Mouse (Mus musculus) CH12.LX (cell line): ENCODE data around the gene Runx2. TPM values are rescaled to one million over a fixed set of nuclear protein-coding genes. Genes with fewer than 3 reads are reported as not detected.

Source experiments
- DNase-seq: peaks from one replicate; pipeline ENCODE4 v3.0.0-alpha.2; 2013; ENCODE audit errors: extremely low read depth
- H3K27ac ChIP-seq: 2 replicates; pipeline ENCODE4 v1.5.1; 2012; ENCODE audit warnings: low read depth, mild to moderate bottlenecking, control low read depth, moderate library complexity; ENCODE audit not compliant: insufficient read depth
- H3K27me3 ChIP-seq: replicated peaks from 2 replicates; pipeline ENCODE3; 2012; ENCODE audit warnings: inconsistent platforms
- H3K36me3 ChIP-seq, 2 experiments: replicated peaks in 1 of 2; 2 replicates each; pipeline versions ENCODE3 to v1.6.1; 2012; ENCODE audit warnings: inconsistent platforms in 1 of 2, low read length in 1 of 2, mild to moderate bottlenecking in 1 of 2, mixed read lengths in 1 of 2, moderate library complexity in 1 of 2; ENCODE audit not compliant: control insufficient read depth in 1 of 2, insufficient read depth in 1 of 2
- H3K4me1 ChIP-seq, 2 experiments: 2 replicates each; pipeline ENCODE4 v1.6.1; 2012; ENCODE audit warnings: inconsistent platforms in 1 of 2, moderate library complexity in 1 of 2; ENCODE audit not compliant: insufficient read depth in 2 of 2, control insufficient read depth in 1 of 2
- H3K4me2 ChIP-seq: 2 replicates; pipeline ENCODE4 v1.6.1; 2012; ENCODE audit warnings: low read depth, mild to moderate bottlenecking, control low read depth; ENCODE audit not compliant: poor library complexity, insufficient read depth, severe bottlenecking
- H3K4me3 ChIP-seq, 3 experiments: fragments of 150-350 bp in 1 of 3; sonication (generic) in 1 of 3; replicated peaks in 1 of 3; 2 replicates each; pipeline versions ENCODE3 to v1.5.1; 2011 to 2012; ENCODE audit warnings: low read depth in 2 of 3, low read length in 2 of 3, mild to moderate bottlenecking in 2 of 3, moderate library complexity in 2 of 3, control low read depth in 1 of 3, improper control_type of control experiment in 1 of 3, inconsistent platforms in 1 of 3, mixed read lengths in 1 of 3; ENCODE audit not compliant: poor library complexity in 1 of 3
- H3K79me2 ChIP-seq: replicated peaks from 2 replicates; pipeline ENCODE4 v1.6.1; 2012; ENCODE audit warnings: mild to moderate bottlenecking, moderate library complexity; ENCODE audit not compliant: control insufficient read depth, poor library complexity, insufficient read depth, severe bottlenecking; ENCODE audit errors: extremely low read depth
- H3K9ac ChIP-seq: 2 replicates; pipeline ENCODE4 v1.6.1; 2012; ENCODE audit warnings: low read depth, mild to moderate bottlenecking, control low read depth, moderate library complexity; ENCODE audit not compliant: insufficient read depth
- H3K9me3 ChIP-seq: replicated peaks from 2 replicates; pipeline ENCODE3; 2012; ENCODE audit warnings: low read length, inconsistent platforms, mixed read lengths
- CHD1 ChIP-seq: IDR thresholded peaks from 2 replicates; pipeline ENCODE4 v1.6.1; 2012; ENCODE audit warnings: low read depth, low read length, improper control_type of control experiment, inconsistent platforms
- CHD2 ChIP-seq: IDR thresholded peaks from 2 replicates; pipeline ENCODE4 v1.6.1; 2011; ENCODE audit warnings: low read length, improper control_type of control experiment
- ELF1 ChIP-seq: IDR thresholded peaks from 2 replicates; pipeline ENCODE4 v1.6.1; 2014; ENCODE audit warnings: low read depth, mild to moderate bottlenecking, inconsistent platforms, low read length, improper control_type of control experiment
- ETS1 ChIP-seq: conservative IDR thresholded peaks from 2 replicates; pipeline ENCODE4 v1.6.1; 2012; ENCODE audit warnings: low read depth, mild to moderate bottlenecking, inconsistent platforms, low read length, improper control_type of control experiment, moderate library complexity
- HCFC1 ChIP-seq: IDR thresholded peaks from 2 replicates; pipeline ENCODE4 v1.6.1; 2012; ENCODE audit warnings: low read depth, mild to moderate bottlenecking, inconsistent platforms, low read length, improper control_type of control experiment
- JUN ChIP-seq: IDR thresholded peaks from 2 replicates; pipeline ENCODE4 v1.6.1; 2011; ENCODE audit warnings: low read depth, mild to moderate bottlenecking, low read length, improper control_type of control experiment, moderate library complexity; ENCODE audit not compliant: insufficient read depth
- JUND ChIP-seq: conservative IDR thresholded peaks from 2 replicates; pipeline ENCODE4 v1.6.1; 2011; ENCODE audit warnings: low read depth, low read length, improper control_type of control experiment
- KAT2A ChIP-seq: IDR thresholded peaks from 2 replicates; pipeline ENCODE4 v1.6.1; 2012; ENCODE audit warnings: low read length, improper control_type of control experiment, inconsistent platforms; ENCODE audit not compliant: insufficient replicate concordance
- MAFK ChIP-seq: IDR thresholded peaks from 2 replicates; pipeline ENCODE4 v1.6.1; 2011; ENCODE audit warnings: low read length, improper control_type of control experiment; ENCODE audit not compliant: insufficient replicate concordance
- MAZ ChIP-seq: IDR thresholded peaks from 2 replicates; pipeline ENCODE4 v1.6.1; 2012; ENCODE audit warnings: low read depth, mild to moderate bottlenecking, inconsistent platforms, low read length, improper control_type of control experiment, moderate library complexity
- MXI1 ChIP-seq: IDR thresholded peaks from 2 replicates; pipeline ENCODE4 v1.6.1; 2011; ENCODE audit warnings: mild to moderate bottlenecking, low read depth, low read length, improper control_type of control experiment
- MYC ChIP-seq: IDR thresholded peaks from 2 replicates; pipeline ENCODE4 v1.6.1; 2011; ENCODE audit warnings: low read depth, mild to moderate bottlenecking, improper control_type of control experiment, low read length
- NELFE ChIP-seq: IDR thresholded peaks from 2 replicates; pipeline ENCODE4 v1.6.1; 2011; ENCODE audit warnings: low read depth, low read length, improper control_type of control experiment
- POLR2AphosphoS2 ChIP-seq: IDR thresholded peaks from 2 replicates; pipeline ENCODE4 v1.6.1; 2011; ENCODE audit warnings: low read depth, low read length, improper control_type of control experiment
- RAD21 ChIP-seq: IDR thresholded peaks from 2 replicates; pipeline ENCODE4 v1.6.1; 2011; ENCODE audit warnings: low read depth, mild to moderate bottlenecking, low read length, improper control_type of control experiment, moderate library complexity
- RCOR1 ChIP-seq: conservative IDR thresholded peaks from 2 replicates; pipeline ENCODE4 v1.6.1; 2012; ENCODE audit warnings: low read depth, mild to moderate bottlenecking, inconsistent platforms, low read length, improper control_type of control experiment
- SIN3A ChIP-seq: IDR thresholded peaks from 2 replicates; pipeline ENCODE4 v1.6.1; 2012; ENCODE audit warnings: low read length, improper control_type of control experiment, inconsistent platforms
- SMC3 ChIP-seq: IDR thresholded peaks from 2 replicates; pipeline ENCODE4 v1.6.1; 2011; ENCODE audit warnings: low read depth, low read length, improper control_type of control experiment
- TBP ChIP-seq: conservative IDR thresholded peaks from 2 replicates; pipeline ENCODE4 v1.6.1; 2011; ENCODE audit warnings: low read depth, low read length, improper control_type of control experiment
- TCF12 ChIP-seq: IDR thresholded peaks from 2 replicates; pipeline ENCODE4 v1.6.1; 2014; ENCODE audit warnings: low read depth, mild to moderate bottlenecking, inconsistent platforms, low read length, improper control_type of control experiment
- USF2 ChIP-seq: conservative IDR thresholded peaks from 2 replicates; pipeline ENCODE4 v1.6.1; 2011; ENCODE audit warnings: low read depth, low read length, improper control_type of control experiment
- ZMIZ1 ChIP-seq: IDR thresholded peaks from 2 replicates; pipeline ENCODE4 v1.6.1; 2012; ENCODE audit warnings: low read depth, mild to moderate bottlenecking, inconsistent platforms, low read length, improper control_type of control experiment
- ZNF384 ChIP-seq: IDR thresholded peaks from 2 replicates; pipeline ENCODE4 v1.6.1; 2012; ENCODE audit warnings: low read depth, low read length, improper control_type of control experiment, inconsistent platforms
- dilution Hi-C: fragments of 300-500 bp; cut with MboI; formaldehyde crosslinking; loops from 2 replicates; pipeline ENCODE4 v1.14.3; 2020; ENCODE audit warnings: low sequenced_read_pairs; ENCODE audit not compliant: extremely low pct_unique_long_range_greater_than_20kb, extremely low pct_ligation_motif_present
- in situ Hi-C: fragments of 300-500 bp; cut with MboI; formaldehyde crosslinking; loops from 3 replicates; pipeline ENCODE4 v1.14.3; 2019; ENCODE audit warnings: low sequenced_read_pairs, low pct_ligation_motif_present, low pct_unique_long_range_greater_than_20kb, mixed read lengths
- polyA plus RNA-seq: library from polyadenylated mRNA; unstranded; fragments of >175 nt; gene quantifications from 2 replicates; pipeline ENCODE4 v1.2.1, GENCODE M21; 2012; ENCODE audit warnings: low read depth; ENCODE audit not compliant: insufficient read length
- total RNA-seq, 2 experiments: library from RNA; depleted of rRNA; stranded (reverse); fragments of 300-350 nt in 1 of 2; fragments of >200 nt in 1 of 2; gene quantifications; 2 replicates each; pipeline ENCODE4 v1.2.3; 2012 to 2014

Gene Runx2
- total and polyA plus RNA-seq, 3 experiments: 0.70 to 1.4 (median 1.1) TPM

GRCm38 (mm10) chr17:44650431-44650830 is 164.2 kb downstream of the Runx2 start:
- Histone ChIP-seq H3K4me3 (no peak overlapping the region), H3K36me3 (no peaks in the 10 kb centered on the region), H3K9me3 (no peaks in the 10 kb centered on the region), H3K27ac (no peak overlapping the region), H3K27me3 (no peaks in the 10 kb centered on the region), H3K9ac (no peak overlapping the region), H3K79me2 (no peaks in the 10 kb centered on the region), H3K4me2 (no peak overlapping the region), H3K4me1 (peaks cover 7 to 20% of the 10 kb centered on the region in 2 experiments; a peak in 3 of 4 replicates)
- DNase-seq: no peak
- dilution Hi-C loops: no loop called here
- no peak for TF ChIP-seq CHD2
- no peak for TF ChIP-seq MAFK
- TF ChIP-seq ZMIZ1: no peak
- no peak for TF ChIP-seq MXI1
- no peak for TF ChIP-seq JUND
- TF ChIP-seq ETS1: no peak
- no peak for TF ChIP-seq RAD21
- no peak for TF ChIP-seq USF2
- in situ Hi-C loops: no loop called here

- no peak overlapping the region for H3K4me2 ChIP-seq
- H3K27ac ChIP-seq: no peak overlapping the region
- TF ChIP-seq NELFE: no peak
- TF ChIP-seq ELF1: no peak
- TF ChIP-seq MAZ: no peak
- no peak for TF ChIP-seq POLR2AphosphoS2
- TF ChIP-seq JUN: no peak
- TF ChIP-seq ETS1: no peak
- no peak for TF ChIP-seq TCF12
- no peak for TF ChIP-seq HCFC1
- no peak for TF ChIP-seq ZNF384
- no peak for TF ChIP-seq RCOR1
- TF ChIP-seq SIN3A: no peak
- no peak for TF ChIP-seq MYC
- TF ChIP-seq KAT2A: no peak
- TF ChIP-seq JUND: no peak
- no peak for TF ChIP-seq SMC3
- TF ChIP-seq USF2: no peak
- no peak for TF ChIP-seq CHD1
- TF ChIP-seq TBP: no peak
- TF ChIP-seq CHD2: no peak
- H3K9ac ChIP-seq: no peak overlapping the region
- in situ Hi-C loops: no loop called here
- no peaks in the 10 kb centered on the region for H3K36me3 ChIP-seq
- no peak overlapping the region for H3K4me3 ChIP-seq
- dilution Hi-C loops: no loop called here
- H3K9me3 ChIP-seq: no peaks in the 10 kb centered on the region
- DNase-seq: no peak
- no peaks in the 10 kb centered on the region for H3K27me3 ChIP-seq
- H3K79me2 ChIP-seq: no peaks in the 10 kb centered on the region
- H3K4me1 ChIP-seq: peaks cover 3 to 10% of the 10 kb centered on the region in 2 experiments; a peak in 2 of 4 replicates
Measured at GRCm38 (mm10) chr17:44649056-44649455, 165.5 kb downstream of the Runx2 start.
